Mouse (Mus musculus) forebrain, embryonic 14.5 days (tissue): ENCODE results near the gene Prune2. TPM values are rescaled to one million over a fixed set of nuclear protein-coding genes. Genes with fewer than 3 reads are reported as not detected.
A peak's percentile ranks its signal among the peaks of the same experiment; 100 is the strongest.

Source experiments
- ATAC-seq: fragments of 200-750 bp; cut with Nextera tagmentation; 2 replicates; pipeline ENCODE4 v1.8.0; 2017; ENCODE audit warnings: mild to moderate bottlenecking, moderate library complexity
- DNase-seq: peaks from one replicate; pipeline ENCODE4 v3.0.0-alpha.2; 2015; ENCODE audit warnings: low spot score
- H3K27ac ChIP-seq: fragments of 300-500 bp; sonication (generic); 2 replicates; pipeline ENCODE4 v1.5.1; 2014; ENCODE audit warnings: low read depth, mild to moderate bottlenecking, control low read depth, low read length, moderate library complexity
- H3K27me3 ChIP-seq: fragments of 300-500 bp; sonication (generic); replicated peaks from 2 replicates; pipeline ENCODE4 v1.6.1; 2014; ENCODE audit warnings: low read length, control low read depth, mixed read lengths; ENCODE audit not compliant: control insufficient read depth, insufficient read depth
- H3K36me3 ChIP-seq: fragments of 300-500 bp; sonication (generic); 2 replicates; pipeline ENCODE4 v1.6.1; 2014; ENCODE audit warnings: low read length, control low read depth; ENCODE audit not compliant: control insufficient read depth, insufficient read depth
- H3K4me1 ChIP-seq: fragments of 300-500 bp; sonication (generic); 2 replicates; pipeline ENCODE4 v1.6.1; 2014; ENCODE audit warnings: antibody characterized with exemption, low read length, control low read depth; ENCODE audit not compliant: control insufficient read depth, insufficient read depth
- H3K4me2 ChIP-seq: fragments of 300-500 bp; sonication (generic); 2 replicates; pipeline ENCODE4 v1.6.1; 2014; ENCODE audit warnings: mild to moderate bottlenecking, control low read depth, low read length
- H3K4me3 ChIP-seq: fragments of 300-500 bp; sonication (generic); 2 replicates; pipeline ENCODE4 v1.5.1; 2014; ENCODE audit warnings: low read depth, low read length, control low read depth
- H3K9ac ChIP-seq: fragments of 300-500 bp; sonication (generic); 2 replicates; pipeline ENCODE4 v1.6.1; 2014; ENCODE audit warnings: mild to moderate bottlenecking, low read length, control low read depth, moderate library complexity
- H3K9me3 ChIP-seq: fragments of 300-500 bp; sonication (generic); replicated peaks from 2 replicates; pipeline ENCODE4 v1.6.1; 2016; ENCODE audit warnings: low read length, control low read depth, mixed read lengths; ENCODE audit not compliant: control insufficient read depth
- WGBS: fragments of 180-500 bp; shearing (Covaris S2); extraction: QIAGEN DNeasy Blood & Tissue Kit; methylation state at CpG from one replicate; pipeline ENCODE4 v1.1.7; 2014; 5-methylcytosine and 5-hydroxymethylcytosine counted together
- polyA plus RNA-seq: library from polyadenylated mRNA; unstranded; fragments of >200 nt; fragmentation: Nextera tagmentation; extraction: Ambion mirVana; gene quantifications from 2 replicates; pipeline ENCODE4 v1.2.1, GENCODE M21; 2014

Prune2 gene
- polyA plus RNA-seq, 1 experiment from 2014 or later = 2.6 TPM

- Histone ChIP-seq H3K27me3 (peaks cover 13% of the 10 kb centered on the region), H3K36me3 (no peaks in the 10 kb centered on the region), H3K9me3 (no peaks in the 10 kb centered on the region), H3K27ac (no peak overlapping the region), H3K4me3 (peak overlapping the region; percentile 40; the same call in 1 of the 2 replicates), H3K9ac (no peak overlapping the region), H3K4me2 (peak overlapping the region; percentile 94), H3K4me1 (0 out of 2 replicates have a peak, but pooled peaks cover 2% of the 10 kb centered on the region)
- no peak; the same call in 1 of the 2 replicates for ATAC-seq
- WGBS = 62% methylated on average over 9 of the region's 9 CpGs
- no peak for DNase-seq
These were observed 696 bp upstream of the Prune2 start for GRCm38 (mm10) chr19:16955231-16955612.

DNA sequence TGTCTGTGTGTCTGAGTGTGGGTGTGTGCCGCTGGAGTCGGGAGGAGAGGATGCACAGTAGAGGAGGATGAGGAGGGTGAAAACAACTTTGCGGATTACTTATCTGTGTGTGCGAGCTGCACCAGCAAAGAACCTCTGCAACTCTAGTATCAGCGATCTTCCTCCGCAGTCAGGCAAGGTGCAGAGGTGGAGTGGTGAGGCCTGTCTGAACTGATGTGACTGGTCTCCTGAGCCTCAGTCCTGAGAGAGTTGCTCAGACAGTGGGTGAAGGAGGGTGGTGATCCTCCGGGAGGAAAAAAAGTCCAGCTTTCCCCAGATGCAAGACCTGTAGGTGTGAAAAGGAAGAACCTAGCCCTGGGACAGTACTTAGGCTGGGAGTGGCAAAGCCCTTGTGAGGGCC is 401 bp downstream of the Prune2 start:
- ATAC-seq (peak; percentile 12; the same call in 1 of the 2 replicates), DNase-seq (no peak)
- H3K9me3 ChIP-seq = no peaks in the 10 kb centered on the region
- peaks cover 13% of the 10 kb centered on the region for H3K27me3 ChIP-seq
- WGBS = 4% methylated on average over 7 of the region's 7 CpGs
- 0 out of 2 replicates have a peak, but pooled peaks cover 2% of the 10 kb centered on the region for H3K4me1 ChIP-seq
- H3K4me3 ChIP-seq = peak overlapping the region; percentile 40
- H3K36me3 ChIP-seq = no peaks in the 10 kb centered on the region
- peak overlapping the region; percentile 94 for H3K4me2 ChIP-seq
- H3K27ac ChIP-seq = no peak overlapping the region
- H3K9ac ChIP-seq = peak overlapping the region; percentile 57

- 0 out of 2 replicates have a peak, but pooled peaks cover 2% of the 10 kb centered on the region for H3K4me1 ChIP-seq
- H3K9me3 ChIP-seq = no peaks in the 10 kb centered on the region
- no peaks in the 10 kb centered on the region for H3K36me3 ChIP-seq
- H3K4me2 ChIP-seq = no peak overlapping the region
- H3K9ac ChIP-seq = no peak overlapping the region
- peaks cover 13% of the 10 kb centered on the region for H3K27me3 ChIP-seq
- H3K4me3 ChIP-seq = no peak overlapping the region
- no peak for DNase-seq
- no peak overlapping the region for H3K27ac ChIP-seq
- ATAC-seq = no peak
- 91% methylated on average over 4 of the region's 4 CpGs for WGBS
These were observed 3.1 kb downstream of the Prune2 start for GRCm38 (mm10) chr19:16959051-16959450.

DNA sequence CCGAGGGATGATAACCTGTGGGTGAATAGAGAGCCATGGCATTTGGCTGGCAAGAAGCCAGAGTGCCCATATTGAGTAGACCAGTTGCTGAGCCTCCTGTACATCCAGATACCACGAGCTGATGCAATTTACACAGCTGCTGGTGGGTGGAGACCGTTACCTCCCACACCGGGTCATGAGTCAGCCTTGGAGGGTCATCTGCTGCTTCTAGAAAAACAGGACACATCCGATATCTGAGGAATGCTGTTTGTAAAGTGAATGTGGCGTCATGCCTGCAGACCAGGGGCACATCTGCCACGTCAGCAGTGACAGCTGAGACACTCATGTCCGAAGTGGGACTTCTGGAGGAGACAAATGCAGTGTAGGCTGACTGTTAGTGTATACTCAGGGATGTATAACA is 3.6 kb downstream of the Prune2 start:
- no peak for DNase-seq
- Histone ChIP-seq H3K9ac (no peak overlapping the region), H3K4me2 (no peak overlapping the region), H3K4me1 (0 out of 2 replicates have a peak, but pooled peaks cover 2% of the 10 kb centered on the region), H3K36me3 (no peaks in the 10 kb centered on the region), H3K9me3 (no peaks in the 10 kb centered on the region), H3K27ac (no peak overlapping the region), H3K27me3 (peaks cover 9% of the 10 kb centered on the region), H3K4me3 (no peak overlapping the region)
- no peak for ATAC-seq
- WGBS = 77% methylated on average over 8 of the region's 8 CpGs

DNA sequence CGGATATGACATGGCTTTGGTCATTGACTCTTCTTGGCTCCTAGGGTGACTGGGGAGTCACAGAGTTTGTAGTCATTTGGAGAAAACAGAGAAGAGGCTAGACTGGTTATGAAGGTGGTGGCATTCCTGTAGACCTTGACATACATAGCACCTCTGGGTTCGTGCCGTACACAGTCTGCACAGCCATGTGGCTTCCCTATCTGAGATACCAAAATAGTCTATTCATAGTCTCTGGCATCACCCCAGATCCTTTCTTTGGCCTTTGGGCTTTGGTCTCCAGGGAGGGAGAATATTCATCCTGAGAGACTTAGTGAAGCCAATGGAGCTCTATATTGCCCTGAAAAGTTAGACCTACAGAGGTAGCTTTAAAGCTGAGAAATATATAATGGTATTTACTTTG is 5.1 kb downstream of the Prune2 start:
- DNase-seq = no peak
- Histone ChIP-seq H3K4me2 (no peak overlapping the region), H3K9me3 (no peaks in the 10 kb centered on the region), H3K4me3 (no peak overlapping the region), H3K4me1 (0 out of 2 replicates have a peak, but pooled peaks cover 2% of the 10 kb centered on the region), H3K9ac (no peak overlapping the region), H3K36me3 (no peaks in the 10 kb centered on the region), H3K27me3 (peaks cover 8% of the 10 kb centered on the region), H3K27ac (no peak overlapping the region)
- 99% methylated on average over 3 of the region's 3 CpGs for WGBS
- ATAC-seq = no peak

GRCm38 (mm10) chr19:16963178-16963577 is 7.3 kb downstream of the Prune2 start:
- Histone ChIP-seq H3K27me3 (0 out of 2 replicates have a peak, but pooled peaks cover 4% of the 10 kb centered on the region), H3K4me3 (no peak overlapping the region), H3K4me2 (no peak overlapping the region), H3K36me3 (no peaks in the 10 kb centered on the region), H3K4me1 (no peaks in the 10 kb centered on the region), H3K9me3 (no peaks in the 10 kb centered on the region), H3K27ac (no peak overlapping the region), H3K9ac (no peak overlapping the region)
- ATAC-seq = no peak
- WGBS = 86% methylated on average over 3 of the region's 3 CpGs
- DNase-seq = no peak

GRCm38 (mm10) chr19:16968768-16969167 is 12.8 kb downstream of the Prune2 start:
- Histone ChIP-seq H3K4me2 (no peak overlapping the region), H3K9ac (no peak overlapping the region), H3K9me3 (no peaks in the 10 kb centered on the region), H3K4me1 (no peaks in the 10 kb centered on the region), H3K27me3 (no peaks in the 10 kb centered on the region), H3K36me3 (no peaks in the 10 kb centered on the region), H3K27ac (no peak overlapping the region), H3K4me3 (no peak overlapping the region)
- 90% methylated on average over 5 of the region's 5 CpGs for WGBS
- no peak for DNase-seq
- ATAC-seq = no peak

GRCm38 (mm10) chr19:16970612-16971011 is 14.7 kb downstream of the Prune2 start:
- no peak for ATAC-seq
- Histone ChIP-seq H3K27me3 (no peaks in the 10 kb centered on the region), H3K4me2 (no peak overlapping the region), H3K36me3 (no peaks in the 10 kb centered on the region), H3K9me3 (no peaks in the 10 kb centered on the region), H3K9ac (no peak overlapping the region), H3K4me1 (no peaks in the 10 kb centered on the region), H3K4me3 (no peak overlapping the region), H3K27ac (no peak overlapping the region)
- no peak for DNase-seq
- WGBS = 75% methylated on average over 2 of the region's 2 CpGs

DNA sequence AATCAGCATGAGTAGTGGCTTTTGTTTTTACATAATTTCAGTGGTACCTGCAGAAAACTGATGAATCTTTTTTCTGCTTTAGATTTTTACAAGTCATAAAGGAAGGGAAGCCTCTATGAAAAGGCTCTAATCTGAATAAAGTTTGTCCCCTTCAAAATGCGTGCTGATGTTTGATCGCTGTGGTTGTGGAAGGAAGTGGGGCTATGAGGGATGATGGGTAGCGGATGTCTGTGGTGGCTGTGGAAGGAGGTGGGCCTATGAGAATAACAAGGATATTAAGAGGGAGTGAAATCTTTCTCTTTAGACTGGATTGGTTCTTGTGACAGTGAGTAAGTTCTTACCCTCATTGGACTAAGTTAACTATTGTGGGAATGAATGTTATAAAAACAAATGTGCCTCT is 23.0 kb downstream of the Prune2 start:
- H3K27ac ChIP-seq = no peak overlapping the region
- H3K4me1 ChIP-seq = no peaks in the 10 kb centered on the region
- H3K36me3 ChIP-seq = no peaks in the 10 kb centered on the region
- ATAC-seq (no peak), DNase-seq (no peak)
- WGBS = 92% methylated on average over 3 of the region's 3 CpGs
- no peak overlapping the region for H3K4me3 ChIP-seq
- no peak overlapping the region for H3K9ac ChIP-seq
- no peak overlapping the region for H3K4me2 ChIP-seq
- no peaks in the 10 kb centered on the region for H3K27me3 ChIP-seq
- no peaks in the 10 kb centered on the region for H3K9me3 ChIP-seq
